Mouse (Mus musculus) left cerebral cortex, postnatal 4 days (tissue): ENCODE data around the gene Gm498. TPM values are rescaled to one million over a fixed set of nuclear protein-coding genes. Genes with fewer than 3 reads are reported as not detected.

Source experiments
- DNase-seq: peaks from one replicate; pipeline ENCODE4 v3.0.0-alpha.2; 2022
- intact Hi-C: fragments of 180-260 bp; cut with DNase I; formaldehyde crosslinking; loops from one replicate; pipeline ENCODE4 v1.15.1; 2025
- microRNA-seq: library from miRNA; unstranded; fragments of <30 nt; microRNA quantifications from one replicate; pipeline ENCODE4 v1.2.0, GENCODE M21; 2022
- total RNA-seq, 2 experiments: library from RNA; stranded (reverse); gene quantifications; 2 replicates each; pipeline ENCODE4 v1.2.3; 2021

Gm498 gene
- total RNA-seq, 2 experiments from 2014 or later = not detected

- no peak for DNase-seq
- intact Hi-C loops = no loop called here
Measured at GRCm38 (mm10) chr7:143883717-143884116, 17.1 kb downstream of the Gm498 start.

GRCm38 (mm10) chr7:143891146-143891545 is 24.5 kb downstream of the Gm498 start:
- intact Hi-C loops = no loop called here
- no peak for DNase-seq

- no peak for DNase-seq
- intact Hi-C loops = no loop called here
Measured at GRCm38 (mm10) chr7:143892361-143892760, 25.7 kb downstream of the Gm498 start.

- DNase-seq = peak; percentile 10
- intact Hi-C loops = loop anchor here (2.0 kb wide), 1 partner anchor 172 kb away; no protein-coding TSS in a partner anchor
Measured at GRCm38 (mm10) chr7:143900667-143901066, 34.0 kb downstream of the Gm498 start.

GRCm38 (mm10) chr7:143905176-143905575 is 38.5 kb downstream of the Gm498 start:
- intact Hi-C loops = no loop called here
- peak; percentile 33 for DNase-seq

GRCm38 (mm10) chr7:143905606-143906005 is 39.0 kb downstream of the Gm498 start:
- peak; percentile 28 for DNase-seq
- intact Hi-C loops = no loop called here

- intact Hi-C loops = no loop called here
- DNase-seq = peak; percentile 28
Measured at GRCm38 (mm10) chr7:143913611-143914010, 47.0 kb downstream of the Gm498 start.

GRCm38 (mm10) chr7:143919031-143919679 is 52.5 kb downstream of the Gm498 start:
- no peak for DNase-seq
- intact Hi-C loops = no loop called here

- intact Hi-C loops = no loop called here
- no peak for DNase-seq
Measured at GRCm38 (mm10) chr7:143929899-143930298, 63.3 kb downstream of the Gm498 start.

- intact Hi-C loops = no loop called here
Measured at GRCm38 (mm10) chr7:143938647-143939046, 72.0 kb downstream of the Gm498 start.

GRCm38 (mm10) chr7:143939476-143939875 is 72.8 kb downstream of the Gm498 start:
- peak; percentile 19 for DNase-seq
- intact Hi-C loops = no loop called here

More at GRCm38 (mm10) chr7:143938647-143939046, 72.0 kb downstream of the Gm498 start:
- peak; percentile 49 for DNase-seq

GRCm38 (mm10) chr7:143942941-143943691 is 76.5 kb downstream of the Gm498 start:
- intact Hi-C loops = no loop called here
- peak; percentile 26 for DNase-seq

GRCm38 (mm10) chr7:143944421-143944980 is 77.9 kb downstream of the Gm498 start:
- intact Hi-C loops = no loop called here
- DNase-seq = peak; percentile 65

Small RNAs within 50 kb of the gene (microRNA-seq; reads per million reads assigned to microRNA genes)
- not detected for gene Mir6404

Other genes starting within 250 kb of the Gm498 start
- under 1 TPM; 0.18 to 0.20 TPM for gene Tnfrsf26, start 238.1 kb upstream of the Gm498 start, total RNA-seq
- 1 to 10 TPM; 5.0 to 7.7 TPM for gene Tnfrsf22, start 217.2 kb upstream of the Gm498 start, total RNA-seq
- gene Tnfrsf23, start 181.0 kb upstream of the Gm498 start, total RNA-seq = 1 to 10 TPM; 2.1 to 2.9 TPM
- 10 to 100 TPM; 67.5 to 84.1 TPM for gene Osbpl5, start 109.9 kb upstream of the Gm498 start, total RNA-seq
- gene Mrgprg, start 99.8 kb upstream of the Gm498 start, total RNA-seq = not detected
- 10 to 100 TPM; 15.3 to 16.5 TPM for gene Mrgpre, start 82.3 kb upstream of the Gm498 start, total RNA-seq
- gene Nadsyn1, start 44.0 kb upstream of the Gm498 start, total RNA-seq = 1 to 10 TPM; 4.5 to 6.1 TPM
- gene Dhcr7, start 43.7 kb upstream of the Gm498 start, total RNA-seq = 10 to 100 TPM; 84.2 to 85.6 TPM
- gene Shank2, start 135.1 kb downstream of the Gm498 start, total RNA-seq = 100 to 1,000 TPM; 133 to 143 TPM